Mouse (Mus musculus): ENCODE measurements around the gene Olfr1353.
"Not testable (repeated sequence)": the region's sequence is repeated elsewhere in the genome, so short reads cannot be mapped to it uniquely, and the experiment has no call there.

The Olfr1353 gene

DNA sequence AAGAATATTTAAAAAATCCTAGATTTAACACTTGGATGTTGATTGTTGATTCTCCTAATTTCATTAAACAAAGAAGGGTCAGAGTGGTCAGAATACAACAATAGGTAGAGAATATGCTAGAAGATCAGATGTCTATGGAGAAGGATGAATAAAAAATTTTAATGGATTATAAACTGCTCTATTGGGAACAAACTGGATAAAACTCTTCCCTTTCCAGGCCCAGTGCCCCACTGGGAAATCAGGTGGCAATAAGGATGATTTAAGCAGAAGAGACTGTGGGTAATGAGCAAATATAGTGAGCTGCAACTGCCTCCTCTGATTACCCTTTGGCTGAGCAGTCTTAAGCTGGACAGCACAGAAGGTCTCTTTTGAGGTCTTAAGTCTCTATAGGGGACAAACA lies at the start of gene Olfr1353:
Gene Olfr1353 (plus strand): TSS at position 301 of the 400 bp plus-strand sequence.
- DNase-seq (ENCODE audit: low spot score), result not testable (repeated sequence)

- DNase-seq (ENCODE audit: low spot score), result not testable (repeated sequence)
These were observed 12.8 kb upstream of the Olfr1353 start, which contains the start of gene Olfr8 for GRCm38 (mm10) chr10:78950336-78950735. Gene Olfr8, plus strand, starts transcription at chr10:78950636.

GRCm38 (mm10) chr10:78980750-78981149 lies 17.6 kb downstream of the Olfr1353 start, which contains the start of gene Olfr1352:
Gene Olfr1352, plus strand, starts transcription at chr10:78981050.
- no peak for DNase-seq (ENCODE audit: low spot score)

DNA sequence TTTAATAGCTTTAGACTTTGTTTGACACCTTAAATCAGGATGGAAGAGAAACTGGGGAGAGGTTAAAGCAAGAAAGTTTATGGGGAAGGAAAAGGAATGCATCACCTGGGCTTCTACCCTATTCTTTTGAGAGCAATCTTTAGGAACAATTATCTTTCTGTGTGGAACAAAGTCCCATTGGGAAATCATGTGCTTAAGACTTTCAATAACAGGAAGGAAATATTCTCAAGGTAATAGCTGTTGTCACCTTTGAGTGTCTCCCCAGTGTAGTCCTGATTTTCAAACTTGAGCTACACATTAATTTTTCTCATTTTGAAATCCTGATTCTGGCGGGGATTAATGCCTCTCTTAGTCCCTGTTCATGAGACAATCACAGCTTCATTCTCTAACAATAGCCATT lies 49.1 kb downstream of the Olfr1353 start, which contains the start of gene Olfr1351:
Gene Olfr1351 (plus strand): TSS at position 301 of the 400 bp plus-strand sequence.
- no peak for DNase-seq (ENCODE audit: low spot score)
